Mouse (Mus musculus) ES-Bruce4 (cell line): Measurements from ENCODE around the gene Capn2.

Experiments used
- CTCF ChIP-seq: IDR thresholded peaks from one replicate; pipeline ENCODE4 v1.8.1; 2011; ENCODE audit warnings: low read depth, low read length
- EP300 ChIP-seq: IDR thresholded peaks from 2 replicates; pipeline ENCODE4 v1.6.1; 2011; ENCODE audit warnings: low read depth, low read length; ENCODE audit not compliant: insufficient read depth

- TF ChIP-seq CTCF (no peak), EP300 (peak; percentile 54; the same call in 1 of the 2 replicates)
Observed at GRCm38 (mm10) chr1:182527921-182528858, 10.8 kb upstream of the Capn2 start.
